Mouse (Mus musculus): ENCODE measurements around the gene Haus8. TPM values are rescaled to one million over a fixed set of nuclear protein-coding genes. Genes with fewer than 3 reads are reported as not detected.
"Not testable (repeated sequence)": the region's sequence is repeated elsewhere in the genome, so short reads cannot be mapped to it uniquely, and the experiment has no call there.

Haus8 gene
- 62.9 and 66.3 TPM in 2 replicates for polyA plus RNA-seq (2016; fragmentation: Nextera tagmentation; extraction: Ambion mirVana)

DNA sequence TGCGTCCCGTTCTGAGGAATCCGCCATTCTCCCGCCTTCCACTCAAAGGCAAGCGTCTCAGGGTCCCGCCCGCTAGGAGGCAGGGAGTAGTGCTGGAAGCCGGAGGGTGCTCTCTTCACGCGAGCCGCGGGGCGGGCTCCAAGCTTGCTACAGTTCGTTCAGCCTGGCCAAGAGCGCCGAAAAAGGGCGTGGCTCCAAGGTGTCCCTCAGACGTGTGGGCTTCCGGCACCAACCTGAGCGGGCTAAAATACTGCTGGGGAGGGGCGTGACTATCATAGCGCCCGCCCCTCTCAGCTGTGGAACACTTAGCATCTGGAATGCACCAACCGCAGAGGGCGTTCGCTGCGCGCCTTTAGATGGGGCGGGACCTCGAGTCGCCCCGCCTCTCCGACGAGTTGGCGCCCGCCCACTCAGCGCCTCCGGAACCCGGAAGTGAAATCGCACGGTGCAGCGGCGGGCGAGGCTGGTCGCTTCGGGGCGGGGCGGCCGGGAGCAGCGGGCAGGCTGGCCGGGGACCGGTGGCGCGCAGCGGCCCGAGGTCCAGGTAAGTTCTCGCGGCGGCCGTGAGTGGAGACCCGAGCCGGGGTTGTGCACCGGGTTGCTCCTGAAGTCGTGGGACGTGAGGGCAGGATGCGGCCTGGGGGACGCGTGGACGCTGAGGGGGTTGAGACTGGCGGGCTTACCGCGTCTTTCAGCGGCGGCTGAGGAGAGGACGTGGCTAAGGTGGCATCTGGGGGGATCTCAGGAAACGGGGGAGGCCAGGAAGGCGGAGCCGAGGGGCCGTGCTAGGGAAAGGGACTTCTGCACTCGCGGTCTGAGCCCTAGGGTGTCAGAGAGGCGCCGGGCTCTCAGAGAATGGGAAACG is at the start of gene Haus8, which contains the start of gene Myo9b:
TSS of gene Haus8 (minus strand) at position 649 of the 865 bp plus-strand sequence.
TSS of gene Myo9b (plus strand) at position 429 of the 865 bp plus-strand sequence.
- no peaks in the 10 kb centered on the region for H3K27me3 ChIP-seq (replicated peaks; ENCODE audit: low read depth, poor library complexity, severe bottlenecking)
- H3K4me1 ChIP-seq: peaks cover 26% of the 10 kb centered on the region
- H3K4me3 ChIP-seq: peak within 1 kb of the TSS; percentile 89
- H3K36me3 ChIP-seq (replicated peaks): peaks cover 27% of the 10 kb centered on the region; the same call in 1 of the 2 replicates
- under 1% methylated on average over 84 of the region's 84 CpGs for WGBS
- no peaks in the 10 kb centered on the region for H3K9me3 ChIP-seq
- peak within 1 kb of the TSS; percentile 91 for H3K27ac ChIP-seq (replicated peaks)
- DNase-seq (ENCODE audit: low spot score): peak; percentile 98

- H3K36me3 ChIP-seq (replicated peaks): peaks cover 76% of the 10 kb centered on the region
- not testable (repeated sequence) for DNase-seq (ENCODE audit: low spot score)
These were observed 47.0 kb upstream of the Haus8 start for GRCm38 (mm10) chr8:71319760-71320159.

DNA sequence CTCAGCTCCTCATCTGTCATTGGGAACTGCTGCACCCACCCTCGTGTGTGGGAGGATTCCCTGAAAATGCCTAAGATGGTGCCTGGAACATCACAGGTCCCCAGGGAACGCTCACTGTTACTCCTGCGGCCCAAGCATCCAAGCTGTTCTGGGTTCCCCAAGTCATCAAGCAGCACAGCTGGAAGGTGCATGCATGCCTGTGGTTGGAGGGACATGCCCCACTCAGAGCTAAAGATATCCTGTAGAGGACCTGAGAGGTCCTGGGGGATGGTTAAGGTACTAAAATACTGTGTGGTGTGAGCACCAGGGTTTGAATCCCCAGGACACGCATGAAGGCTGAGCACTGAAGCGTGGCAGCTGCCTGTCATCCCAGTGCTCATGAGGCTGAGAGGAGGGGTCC is 45.9 kb upstream of the Haus8 start:
- H3K9me3 ChIP-seq; H3K27me3 ChIP-seq (replicated peaks; ENCODE audit: low read depth, poor library complexity, severe bottlenecking); H3K4me3 ChIP-seq; H3K27ac ChIP-seq (replicated peaks); DNase-seq (ENCODE audit: low spot score); H3K4me1 ChIP-seq: not testable (repeated sequence)
- peaks cover 65% of the 10 kb centered on the region for H3K36me3 ChIP-seq (replicated peaks)
- 85% methylated on average over 5 of the region's 5 CpGs for WGBS

More at GRCm38 (mm10) chr8:71319760-71320159, 47.0 kb upstream of the Haus8 start:
- not testable (repeated sequence) for H3K27me3 ChIP-seq (replicated peaks; ENCODE audit: low read depth, poor library complexity, severe bottlenecking); H3K4me3 ChIP-seq; H3K4me1 ChIP-seq; H3K27ac ChIP-seq (replicated peaks); H3K9me3 ChIP-seq
- 92% methylated on average over 2 of the region's 2 CpGs for WGBS

DNA sequence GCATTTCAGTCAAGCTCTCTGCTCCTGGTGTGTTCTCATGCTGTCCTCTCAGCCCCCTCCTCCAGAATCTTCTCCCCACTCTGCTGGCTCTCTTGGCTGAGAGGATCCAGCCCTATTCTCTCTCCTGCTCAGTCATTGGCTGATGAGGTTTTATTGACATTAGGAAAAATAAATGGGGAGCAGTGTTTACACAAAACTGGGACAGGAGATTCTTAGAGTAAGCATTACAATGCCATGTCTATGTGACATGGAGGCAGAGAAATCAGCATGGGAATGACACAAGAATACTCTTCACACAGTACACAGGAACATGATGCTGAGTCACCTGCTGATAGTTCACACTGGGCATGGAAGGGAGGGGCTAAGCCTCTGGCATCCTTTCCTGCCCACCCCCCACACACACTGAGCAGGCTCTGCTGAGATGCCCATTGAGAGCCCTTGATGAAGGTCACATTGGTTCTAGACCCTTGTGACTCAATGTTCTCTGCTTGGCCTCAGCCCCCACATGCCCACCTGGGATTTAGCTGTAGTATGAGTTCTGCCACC is 43.8 kb upstream of the Haus8 start:
- no peak overlapping the region for H3K27ac ChIP-seq (replicated peaks)
- no peaks in the 10 kb centered on the region for H3K9me3 ChIP-seq
- H3K36me3 ChIP-seq (replicated peaks): peaks cover 44% of the 10 kb centered on the region
- no peaks in the 10 kb centered on the region for H3K27me3 ChIP-seq (replicated peaks; ENCODE audit: low read depth, poor library complexity, severe bottlenecking)
- DNase-seq (ENCODE audit: low spot score): no peak
- no peak overlapping the region for H3K4me3 ChIP-seq
- peaks cover 6% of the 10 kb centered on the region for H3K4me1 ChIP-seq

DNA sequence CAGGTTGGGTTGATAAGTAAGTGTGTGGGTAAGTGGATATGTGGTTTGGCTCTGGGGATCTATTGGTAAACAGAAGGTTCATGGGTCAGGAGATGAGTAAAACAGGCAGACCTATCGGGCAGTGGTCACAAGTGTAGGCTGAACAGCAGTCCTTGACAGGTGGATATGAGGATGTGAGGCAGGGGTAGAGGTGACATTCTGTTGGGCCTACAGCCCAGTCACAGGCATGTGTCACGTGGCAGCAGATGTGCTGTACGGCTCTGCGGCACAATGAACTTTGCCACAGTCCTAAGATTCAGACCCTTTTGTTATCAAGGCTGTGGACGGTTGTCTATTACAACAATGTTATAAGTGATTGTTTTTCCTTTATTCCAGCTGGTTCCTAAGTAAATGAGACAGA is 43.2 kb upstream of the Haus8 start:
- H3K4me3 ChIP-seq: no peak overlapping the region
- WGBS: 94% methylated on average over 5 of the region's 5 CpGs
- peaks cover 38% of the 10 kb centered on the region for H3K36me3 ChIP-seq (replicated peaks)
- H3K27me3 ChIP-seq (replicated peaks; ENCODE audit: low read depth, poor library complexity, severe bottlenecking): no peaks in the 10 kb centered on the region
- H3K9me3 ChIP-seq: no peaks in the 10 kb centered on the region
- peaks cover 6% of the 10 kb centered on the region for H3K4me1 ChIP-seq
- no peak overlapping the region for H3K27ac ChIP-seq (replicated peaks)
- DNase-seq (ENCODE audit: low spot score): no peak

DNA sequence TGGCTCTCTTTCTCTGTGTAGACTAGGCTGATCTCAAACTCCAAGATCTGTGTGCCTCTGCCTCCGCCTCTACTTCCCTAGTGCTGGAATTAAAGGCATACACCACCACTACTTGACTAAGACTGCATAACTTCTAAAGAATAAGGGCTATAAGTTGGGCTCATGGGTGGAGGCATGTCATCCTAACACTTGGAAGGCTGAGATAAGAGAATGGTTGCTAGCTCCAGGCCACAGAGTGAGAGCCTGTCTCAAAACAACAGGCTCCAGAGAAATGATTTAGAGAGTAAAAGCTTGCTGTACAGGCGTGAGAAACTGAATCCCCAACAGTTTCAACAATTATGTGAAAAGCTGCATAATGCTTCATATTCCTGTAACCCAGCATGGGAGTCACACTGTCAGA is 41.2 kb upstream of the Haus8 start:
- Histone ChIP-seq H3K4me1 (peaks cover 6% of the 10 kb centered on the region), H3K9me3 (no peaks in the 10 kb centered on the region), H3K27ac (replicated peaks) (no peak overlapping the region), H3K36me3 (replicated peaks) (peaks cover 34% of the 10 kb centered on the region), H3K4me3 (no peak overlapping the region), H3K27me3 (replicated peaks; ENCODE audit: low read depth, poor library complexity, severe bottlenecking) (no peaks in the 10 kb centered on the region)
- WGBS: 83% methylated on average over 2 of the region's 2 CpGs
- no peak for DNase-seq (ENCODE audit: low spot score)

GRCm38 (mm10) chr8:71312700-71313099 is 40.0 kb upstream of the Haus8 start:
- WGBS: 55% methylated on average over 1 of the region's 1 CpGs
- Histone ChIP-seq H3K4me3 (no peak overlapping the region), H3K27me3 (replicated peaks; ENCODE audit: low read depth, poor library complexity, severe bottlenecking) (no peaks in the 10 kb centered on the region), H3K27ac (replicated peaks) (peak overlapping the region; percentile 24; the same call in 1 of the 2 replicates), H3K9me3 (no peaks in the 10 kb centered on the region), H3K36me3 (replicated peaks) (peaks cover 29% of the 10 kb centered on the region), H3K4me1 (peaks cover 6% of the 10 kb centered on the region)
- peak; percentile 18 for DNase-seq (ENCODE audit: low spot score)

GRCm38 (mm10) chr8:71310446-71310845 is 37.7 kb upstream of the Haus8 start:
- Histone ChIP-seq H3K36me3 (replicated peaks) (peaks cover 14% of the 10 kb centered on the region), H3K9me3 (no peaks in the 10 kb centered on the region), H3K4me3 (no peak overlapping the region), H3K27ac (replicated peaks) (no peak overlapping the region), H3K4me1 (peaks cover 6% of the 10 kb centered on the region), H3K27me3 (replicated peaks; ENCODE audit: low read depth, poor library complexity, severe bottlenecking) (no peaks in the 10 kb centered on the region)
- DNase-seq (ENCODE audit: low spot score): no peak
- WGBS: 83% methylated on average over 6 of the region's 6 CpGs

DNA sequence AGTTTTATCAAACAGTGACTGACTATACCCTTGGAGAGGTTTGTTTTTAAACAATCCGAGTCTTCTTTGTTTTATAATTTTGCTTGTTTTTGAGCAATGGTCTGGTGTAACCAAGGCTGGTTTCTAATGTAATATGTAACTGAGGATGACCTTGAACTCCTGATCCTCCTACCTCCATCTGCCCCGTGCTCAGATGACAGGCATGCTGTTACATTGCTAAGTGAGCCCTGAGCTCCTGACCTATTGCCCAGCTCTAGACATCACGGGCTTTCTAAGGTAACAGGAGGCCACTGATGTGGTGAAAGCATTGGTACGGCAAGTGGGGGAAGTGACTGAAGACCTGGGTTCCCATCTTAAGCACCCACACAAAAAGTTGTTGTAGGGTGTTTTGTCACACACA is 35.2 kb upstream of the Haus8 start:
- DNase-seq (ENCODE audit: low spot score): no peak
- Histone ChIP-seq H3K4me1 (peaks cover 5% of the 10 kb centered on the region), H3K36me3 (replicated peaks) (peaks cover 21% of the 10 kb centered on the region), H3K27ac (replicated peaks) (no peak overlapping the region), H3K27me3 (replicated peaks; ENCODE audit: low read depth, poor library complexity, severe bottlenecking) (no peaks in the 10 kb centered on the region), H3K4me3 (no peak overlapping the region), H3K9me3 (peaks cover 6% of the 10 kb centered on the region; the same call in 1 of the 2 replicates)
- 85% methylated on average over 4 of the region's 4 CpGs for WGBS

GRCm38 (mm10) chr8:71307371-71307770 is 34.6 kb upstream of the Haus8 start:
- Histone ChIP-seq H3K36me3 (replicated peaks) (peaks cover 26% of the 10 kb centered on the region), H3K27me3 (replicated peaks; ENCODE audit: low read depth, poor library complexity, severe bottlenecking) (no peaks in the 10 kb centered on the region), H3K9me3 (peaks cover 11% of the 10 kb centered on the region; the same call in 1 of the 2 replicates), H3K4me3 (no peak overlapping the region), H3K27ac (replicated peaks) (no peak overlapping the region), H3K4me1 (no peaks in the 10 kb centered on the region; the same call in 1 of the 2 replicates)
- 90% methylated on average over 1 of the region's 1 CpGs for WGBS
- DNase-seq (ENCODE audit: low spot score): no peak

GRCm38 (mm10) chr8:71305988-71306387 is 33.3 kb upstream of the Haus8 start:
- DNase-seq (ENCODE audit: low spot score): no peak
- no peaks in the 10 kb centered on the region for H3K27me3 ChIP-seq (replicated peaks; ENCODE audit: low read depth, poor library complexity, severe bottlenecking)
- peaks cover 36% of the 10 kb centered on the region for H3K36me3 ChIP-seq (replicated peaks)
- H3K9me3 ChIP-seq: peaks cover 12% of the 10 kb centered on the region; the same call in 1 of the 2 replicates
- H3K4me3 ChIP-seq: no peak overlapping the region
- WGBS: 72% methylated on average over 1 of the region's 1 CpGs
- no peaks in the 10 kb centered on the region for H3K4me1 ChIP-seq
- H3K27ac ChIP-seq (replicated peaks): no peak overlapping the region

DNA sequence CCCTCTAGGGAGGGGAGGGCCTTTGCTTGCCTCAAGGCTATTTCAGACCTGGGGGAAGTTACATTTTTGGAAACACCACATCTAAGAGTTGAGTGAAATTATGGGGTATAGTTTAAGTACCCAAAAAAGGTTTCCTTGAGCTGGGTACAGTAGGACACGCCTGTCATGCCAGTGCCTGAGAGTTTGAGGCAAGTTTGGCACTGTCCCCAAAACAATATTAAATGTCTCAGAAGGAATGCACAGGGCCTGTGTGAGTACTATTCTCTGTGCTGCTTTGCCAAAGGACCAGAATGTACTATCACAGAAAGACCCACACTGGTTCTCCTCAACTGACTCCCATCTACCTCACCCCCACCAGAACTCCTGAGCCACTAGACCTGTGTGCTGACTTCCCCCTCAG is 30.9 kb upstream of the Haus8 start:
- Histone ChIP-seq H3K36me3 (replicated peaks) (peaks cover 44% of the 10 kb centered on the region), H3K4me1 (no peaks in the 10 kb centered on the region), H3K27me3 (replicated peaks; ENCODE audit: low read depth, poor library complexity, severe bottlenecking) (no peaks in the 10 kb centered on the region), H3K9me3 (peaks cover 12% of the 10 kb centered on the region; the same call in 1 of the 2 replicates), H3K27ac (replicated peaks) (no peak overlapping the region), H3K4me3 (no peak overlapping the region)
- 100% methylated on average over 1 of the region's 1 CpGs for WGBS
- DNase-seq (ENCODE audit: low spot score): no peak

- Histone ChIP-seq H3K4me1 (no peaks in the 10 kb centered on the region), H3K27me3 (replicated peaks; ENCODE audit: low read depth, poor library complexity, severe bottlenecking) (no peaks in the 10 kb centered on the region), H3K4me3 (no peak overlapping the region), H3K9me3 (peaks cover 12% of the 10 kb centered on the region; the same call in 1 of the 2 replicates), H3K36me3 (replicated peaks) (peaks cover 52% of the 10 kb centered on the region), H3K27ac (replicated peaks) (no peak overlapping the region)
- no peak for DNase-seq (ENCODE audit: low spot score)
- WGBS: 92% methylated on average over 1 of the region's 1 CpGs
These were observed 30.1 kb upstream of the Haus8 start for GRCm38 (mm10) chr8:71302788-71303187.
